Mouse (Mus musculus): ENCODE data around the gene Tob2.

GRCm38 (mm10) chr15:81830530-81830929 lies 28.1 kb downstream of the Tob2 start:
- TF ChIP-seq CTCF (IDR thresholded peaks at IDR 0.05; ENCODE audit: low read depth), result no peak
- TF ChIP-seq EP300 (IDR thresholded peaks at IDR 0.05; ENCODE audit: low read depth), result no peak

Measured in liver, embryonic 14.5 days (tissue).